Mouse (Mus musculus): ENCODE results near the gene Ckap2.

DNA sequence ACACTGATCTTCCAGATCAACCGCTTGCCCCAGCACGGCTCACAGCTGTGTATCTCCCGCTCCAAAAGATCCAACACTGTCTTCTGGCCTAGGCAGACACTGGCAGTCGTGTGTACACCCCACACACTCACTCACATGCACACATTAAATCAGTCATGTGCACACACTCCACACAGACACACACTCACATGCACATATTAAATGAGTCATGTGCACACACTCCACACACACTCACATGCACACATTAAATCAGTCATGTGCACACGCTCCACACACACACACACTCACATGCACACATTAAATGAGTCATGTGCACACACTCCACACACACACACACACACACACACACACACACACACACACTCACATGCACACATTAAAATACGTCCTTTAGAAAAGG lies 12.3 kb upstream of the Ckap2 start:
- TF ChIP-seq CTCF (IDR thresholded peaks at IDR 0.05; ENCODE audit: control insufficient read depth, insufficient read depth, insufficient replicate concordance, low read depth, low read length): no peak
- TF ChIP-seq POLR2A (IDR thresholded peaks at IDR 0.05; ENCODE audit: control insufficient read depth, low read depth, low read length): no peak

All from testis, adult 2 months (tissue).